Mouse (Mus musculus): ENCODE results near the gene Mgat4b. TPM values are rescaled to one million over a fixed set of nuclear protein-coding genes. Genes with fewer than 3 reads are reported as not detected.

Gene Mgat4b
- polyA plus RNA-seq, 1 experiment from 2014 or later, result 15.2 TPM

GRCm38 (mm10) chr11:50178532-50179488 lies 31.9 kb upstream of the Mgat4b start:
- no peak overlapping the region for H3K4me3 ChIP-seq (ENCODE audit: low read depth, low read length)
- 83% methylated on average over 5 of the region's 5 CpGs for WGBS
- peaks cover 6% of the 10 kb centered on the region; the same call in 1 of the 2 replicates for H3K4me1 ChIP-seq (ENCODE audit: control insufficient read depth, insufficient read depth, low read length)
- H3K9ac ChIP-seq (ENCODE audit: low read length), result no peak overlapping the region
- H3K27ac ChIP-seq (ENCODE audit: low read depth, low read length), result no peak overlapping the region
- no peaks in the 10 kb centered on the region for H3K27me3 ChIP-seq (replicated peaks; ENCODE audit: control insufficient read depth, insufficient read depth, low read length)
- no peak for ATAC-seq
- H3K36me3 ChIP-seq (ENCODE audit: control insufficient read depth, insufficient read depth, low read length), result peaks cover 41% of the 10 kb centered on the region
- no peaks in the 10 kb centered on the region for H3K9me3 ChIP-seq (replicated peaks; ENCODE audit: control insufficient read depth, low read length)
- no peak overlapping the region for H3K4me2 ChIP-seq (ENCODE audit: low read length)
- no peak for DNase-seq (ENCODE audit: low spot score)

GRCm38 (mm10) chr11:50180478-50181231 lies 30.0 kb upstream of the Mgat4b start:
- Histone ChIP-seq H3K4me1 (ENCODE audit: control insufficient read depth, insufficient read depth, low read length) (peaks cover under 1% of the 10 kb centered on the region; the same call in 1 of the 2 replicates), H3K27ac (ENCODE audit: low read depth, low read length) (no peak overlapping the region), H3K4me2 (ENCODE audit: low read length) (no peak overlapping the region), H3K4me3 (ENCODE audit: low read depth, low read length) (no peak overlapping the region), H3K27me3 (replicated peaks; ENCODE audit: control insufficient read depth, insufficient read depth, low read length) (no peaks in the 10 kb centered on the region), H3K9me3 (replicated peaks; ENCODE audit: control insufficient read depth, low read length) (no peaks in the 10 kb centered on the region), H3K9ac (ENCODE audit: low read length) (no peak overlapping the region), H3K36me3 (ENCODE audit: control insufficient read depth, insufficient read depth, low read length) (peaks cover 44% of the 10 kb centered on the region)
- DNase-seq (ENCODE audit: low spot score) (no peak), ATAC-seq (no peak)
- WGBS, result 81% methylated on average over 6 of the region's 6 CpGs

- H3K4me3 ChIP-seq (ENCODE audit: low read depth, low read length), result no peak overlapping the region
- H3K36me3 ChIP-seq (ENCODE audit: control insufficient read depth, insufficient read depth, low read length), result peaks cover 38% of the 10 kb centered on the region
- H3K4me1 ChIP-seq (ENCODE audit: control insufficient read depth, insufficient read depth, low read length), result no peaks in the 10 kb centered on the region
- no peaks in the 10 kb centered on the region for H3K27me3 ChIP-seq (replicated peaks; ENCODE audit: control insufficient read depth, insufficient read depth, low read length)
- H3K9ac ChIP-seq (ENCODE audit: low read length), result no peak overlapping the region
- DNase-seq (ENCODE audit: low spot score), result no peak
- ATAC-seq, result no peak
- WGBS, result 87% methylated on average over 4 of the region's 4 CpGs
- no peak overlapping the region for H3K27ac ChIP-seq (ENCODE audit: low read depth, low read length)
- no peaks in the 10 kb centered on the region for H3K9me3 ChIP-seq (replicated peaks; ENCODE audit: control insufficient read depth, low read length)
- no peak overlapping the region for H3K4me2 ChIP-seq (ENCODE audit: low read length)
Observed at GRCm38 (mm10) chr11:50182702-50183101, 28.0 kb upstream of the Mgat4b start.

- Histone ChIP-seq H3K4me2 (ENCODE audit: low read length) (no peak overlapping the region), H3K9me3 (replicated peaks; ENCODE audit: control insufficient read depth, low read length) (no peaks in the 10 kb centered on the region), H3K27me3 (replicated peaks; ENCODE audit: control insufficient read depth, insufficient read depth, low read length) (no peaks in the 10 kb centered on the region), H3K4me3 (ENCODE audit: low read depth, low read length) (no peak overlapping the region), H3K9ac (ENCODE audit: low read length) (no peak overlapping the region), H3K27ac (ENCODE audit: low read depth, low read length) (no peak overlapping the region), H3K36me3 (ENCODE audit: control insufficient read depth, insufficient read depth, low read length) (peaks cover 29% of the 10 kb centered on the region), H3K4me1 (ENCODE audit: control insufficient read depth, insufficient read depth, low read length) (no peaks in the 10 kb centered on the region)
- DNase-seq (ENCODE audit: low spot score) (no peak), ATAC-seq (no peak)
- 92% methylated on average over 3 of the region's 3 CpGs for WGBS
Observed at GRCm38 (mm10) chr11:50184788-50185187, 25.9 kb upstream of the Mgat4b start.

GRCm38 (mm10) chr11:50188682-50189081 lies 22.0 kb upstream of the Mgat4b start:
- DNase-seq (ENCODE audit: low spot score) (no peak), ATAC-seq (no peak)
- Histone ChIP-seq H3K27me3 (replicated peaks; ENCODE audit: control insufficient read depth, insufficient read depth, low read length) (no peaks in the 10 kb centered on the region), H3K36me3 (ENCODE audit: control insufficient read depth, insufficient read depth, low read length) (peaks cover 16% of the 10 kb centered on the region), H3K27ac (ENCODE audit: low read depth, low read length) (no peak overlapping the region), H3K9me3 (replicated peaks; ENCODE audit: control insufficient read depth, low read length) (no peaks in the 10 kb centered on the region), H3K4me3 (ENCODE audit: low read depth, low read length) (no peak overlapping the region), H3K4me2 (ENCODE audit: low read length) (no peak overlapping the region), H3K4me1 (ENCODE audit: control insufficient read depth, insufficient read depth, low read length) (no peaks in the 10 kb centered on the region), H3K9ac (ENCODE audit: low read length) (no peak overlapping the region)
- 83% methylated on average over 7 of the region's 7 CpGs for WGBS

- no peak overlapping the region for H3K27ac ChIP-seq (ENCODE audit: low read depth, low read length)
- no peak for DNase-seq (ENCODE audit: low spot score)
- no peaks in the 10 kb centered on the region for H3K27me3 ChIP-seq (replicated peaks; ENCODE audit: control insufficient read depth, insufficient read depth, low read length)
- no peaks in the 10 kb centered on the region for H3K4me1 ChIP-seq (ENCODE audit: control insufficient read depth, insufficient read depth, low read length)
- ATAC-seq, result no peak
- H3K4me3 ChIP-seq (ENCODE audit: low read depth, low read length), result no peak overlapping the region
- H3K9ac ChIP-seq (ENCODE audit: low read length), result no peak overlapping the region
- H3K9me3 ChIP-seq (replicated peaks; ENCODE audit: control insufficient read depth, low read length), result no peaks in the 10 kb centered on the region
- peaks cover 16% of the 10 kb centered on the region for H3K36me3 ChIP-seq (ENCODE audit: control insufficient read depth, insufficient read depth, low read length)
- H3K4me2 ChIP-seq (ENCODE audit: low read length), result no peak overlapping the region
- WGBS, result 91% methylated on average over 4 of the region's 4 CpGs
Observed at GRCm38 (mm10) chr11:50190362-50190761, 20.3 kb upstream of the Mgat4b start.

- no peaks in the 10 kb centered on the region for H3K27me3 ChIP-seq (replicated peaks; ENCODE audit: control insufficient read depth, insufficient read depth, low read length)
- H3K4me3 ChIP-seq (ENCODE audit: low read depth, low read length), result no peak overlapping the region
- no peak overlapping the region for H3K27ac ChIP-seq (ENCODE audit: low read depth, low read length)
- no peak overlapping the region for H3K9ac ChIP-seq (ENCODE audit: low read length)
- DNase-seq (ENCODE audit: low spot score) (no peak), ATAC-seq (no peak)
- no peaks in the 10 kb centered on the region for H3K4me1 ChIP-seq (ENCODE audit: control insufficient read depth, insufficient read depth, low read length)
- H3K9me3 ChIP-seq (replicated peaks; ENCODE audit: control insufficient read depth, low read length), result no peaks in the 10 kb centered on the region
- peaks cover 30% of the 10 kb centered on the region for H3K36me3 ChIP-seq (ENCODE audit: control insufficient read depth, insufficient read depth, low read length)
- no peak overlapping the region for H3K4me2 ChIP-seq (ENCODE audit: low read length)
- WGBS, result 96% methylated on average over 3 of the region's 3 CpGs
Observed at GRCm38 (mm10) chr11:50192278-50192677, 18.4 kb upstream of the Mgat4b start.

- WGBS, result 86% methylated on average over 7 of the region's 7 CpGs
- Histone ChIP-seq H3K9ac (ENCODE audit: low read length) (no peak overlapping the region), H3K4me1 (ENCODE audit: control insufficient read depth, insufficient read depth, low read length) (no peaks in the 10 kb centered on the region), H3K4me2 (ENCODE audit: low read length) (no peak overlapping the region), H3K4me3 (ENCODE audit: low read depth, low read length) (no peak overlapping the region), H3K9me3 (replicated peaks; ENCODE audit: control insufficient read depth, low read length) (no peaks in the 10 kb centered on the region), H3K27ac (ENCODE audit: low read depth, low read length) (no peak overlapping the region), H3K27me3 (replicated peaks; ENCODE audit: control insufficient read depth, insufficient read depth, low read length) (no peaks in the 10 kb centered on the region), H3K36me3 (ENCODE audit: control insufficient read depth, insufficient read depth, low read length) (peaks cover 43% of the 10 kb centered on the region)
- no peak for ATAC-seq
- DNase-seq (ENCODE audit: low spot score), result no peak
Observed at GRCm38 (mm10) chr11:50194070-50194469, 16.6 kb upstream of the Mgat4b start.

- WGBS, result 80% methylated on average over 4 of the region's 4 CpGs
- DNase-seq (ENCODE audit: low spot score) (no peak), ATAC-seq (no peak)
- Histone ChIP-seq H3K36me3 (ENCODE audit: control insufficient read depth, insufficient read depth, low read length) (peaks cover 50% of the 10 kb centered on the region), H3K27me3 (replicated peaks; ENCODE audit: control insufficient read depth, insufficient read depth, low read length) (no peaks in the 10 kb centered on the region), H3K9me3 (replicated peaks; ENCODE audit: control insufficient read depth, low read length) (no peaks in the 10 kb centered on the region), H3K4me1 (ENCODE audit: control insufficient read depth, insufficient read depth, low read length) (no peaks in the 10 kb centered on the region), H3K27ac (ENCODE audit: low read depth, low read length) (no peak overlapping the region), H3K4me2 (ENCODE audit: low read length) (no peak overlapping the region), H3K9ac (ENCODE audit: low read length) (no peak overlapping the region), H3K4me3 (ENCODE audit: low read depth, low read length) (no peak overlapping the region)
Observed at GRCm38 (mm10) chr11:50194793-50195192, 15.9 kb upstream of the Mgat4b start.
